Mouse (Mus musculus) limb, embryonic 15.5 days (tissue): ENCODE data around the gene Slc44a4. TPM values are rescaled to one million over a fixed set of nuclear protein-coding genes. Genes with fewer than 3 reads are reported as not detected.
"Not testable (repeated sequence)": the region's sequence is repeated elsewhere in the genome, so short reads cannot be mapped to it uniquely, and the experiment has no call there.

Source experiments
- ATAC-seq: fragments of 200-750 bp; cut with Nextera tagmentation; 2 replicates; pipeline ENCODE4 v1.8.0; 2017; ENCODE audit warnings: low read depth, moderate TSS enrichment; ENCODE audit not compliant: insufficient number of reproducible peaks, low FRiP score, low TSS enrichment
- H3K27ac ChIP-seq: fragments of 300-500 bp; sonication (generic); 2 replicates; pipeline ENCODE4 v1.5.1; 2015; ENCODE audit warnings: moderate library complexity, mild to moderate bottlenecking, inconsistent platforms
- H3K27me3 ChIP-seq: fragments of 300-500 bp; sonication (generic); 2 replicates; pipeline ENCODE4 v1.6.1; 2015; ENCODE audit warnings: inconsistent platforms
- H3K36me3 ChIP-seq: fragments of 300-500 bp; sonication (generic); 2 replicates; pipeline ENCODE4 v1.6.1; 2015; ENCODE audit warnings: inconsistent platforms
- H3K4me1 ChIP-seq: fragments of 300-500 bp; sonication (generic); 2 replicates; pipeline ENCODE4 v1.6.1; 2015; ENCODE audit warnings: inconsistent platforms
- H3K4me2 ChIP-seq: fragments of 300-500 bp; sonication (generic); 2 replicates; pipeline ENCODE4 v1.6.1; 2015; ENCODE audit warnings: mild to moderate bottlenecking, inconsistent platforms
- H3K4me3 ChIP-seq: fragments of 300-500 bp; sonication (generic); 2 replicates; pipeline ENCODE4 v1.5.1; 2015; ENCODE audit warnings: mild to moderate bottlenecking, inconsistent platforms
- H3K9ac ChIP-seq: fragments of 300-500 bp; sonication (generic); 2 replicates; pipeline ENCODE4 v1.6.1; 2015; ENCODE audit warnings: inconsistent platforms
- H3K9me3 ChIP-seq: fragments of 300-500 bp; sonication (generic); 2 replicates; pipeline ENCODE4 v1.6.1; 2016; ENCODE audit warnings: inconsistent platforms
- WGBS: fragments of 180-500 bp; shearing (Covaris S2); methylation state at CpG from one replicate; pipeline ENCODE4 v1.1.7; 2015; 5-methylcytosine and 5-hydroxymethylcytosine counted together
- polyA plus RNA-seq: library from polyadenylated mRNA; unstranded; fragments of >200 nt; fragmentation: Nextera tagmentation; extraction: Ambion mirVana; gene quantifications from 2 replicates; pipeline ENCODE4 v1.2.1, GENCODE M21; 2015

Slc44a4 gene
- polyA plus RNA-seq, 1 experiment from 2014 or later = 0.17 TPM

- H3K36me3 ChIP-seq = peaks cover 20% of the 10 kb centered on the region
- H3K4me1 ChIP-seq = peaks cover 19% of the 10 kb centered on the region
- not testable (repeated sequence) for H3K4me2 ChIP-seq, H3K9me3 ChIP-seq, H3K9ac ChIP-seq, H3K27me3 ChIP-seq, H3K27ac ChIP-seq, ATAC-seq, H3K4me3 ChIP-seq
- 62% methylated on average over 9 of the region's 9 CpGs for WGBS
Observed at GRCm38 (mm10) chr17:34948721-34949552, 34.7 kb downstream of the Slc44a4 start.

- WGBS = 42% methylated on average over 4 of the region's 4 CpGs
Observed at GRCm38 (mm10) chr17:34949553-34949969, 35.3 kb downstream of the Slc44a4 start.

DNA sequence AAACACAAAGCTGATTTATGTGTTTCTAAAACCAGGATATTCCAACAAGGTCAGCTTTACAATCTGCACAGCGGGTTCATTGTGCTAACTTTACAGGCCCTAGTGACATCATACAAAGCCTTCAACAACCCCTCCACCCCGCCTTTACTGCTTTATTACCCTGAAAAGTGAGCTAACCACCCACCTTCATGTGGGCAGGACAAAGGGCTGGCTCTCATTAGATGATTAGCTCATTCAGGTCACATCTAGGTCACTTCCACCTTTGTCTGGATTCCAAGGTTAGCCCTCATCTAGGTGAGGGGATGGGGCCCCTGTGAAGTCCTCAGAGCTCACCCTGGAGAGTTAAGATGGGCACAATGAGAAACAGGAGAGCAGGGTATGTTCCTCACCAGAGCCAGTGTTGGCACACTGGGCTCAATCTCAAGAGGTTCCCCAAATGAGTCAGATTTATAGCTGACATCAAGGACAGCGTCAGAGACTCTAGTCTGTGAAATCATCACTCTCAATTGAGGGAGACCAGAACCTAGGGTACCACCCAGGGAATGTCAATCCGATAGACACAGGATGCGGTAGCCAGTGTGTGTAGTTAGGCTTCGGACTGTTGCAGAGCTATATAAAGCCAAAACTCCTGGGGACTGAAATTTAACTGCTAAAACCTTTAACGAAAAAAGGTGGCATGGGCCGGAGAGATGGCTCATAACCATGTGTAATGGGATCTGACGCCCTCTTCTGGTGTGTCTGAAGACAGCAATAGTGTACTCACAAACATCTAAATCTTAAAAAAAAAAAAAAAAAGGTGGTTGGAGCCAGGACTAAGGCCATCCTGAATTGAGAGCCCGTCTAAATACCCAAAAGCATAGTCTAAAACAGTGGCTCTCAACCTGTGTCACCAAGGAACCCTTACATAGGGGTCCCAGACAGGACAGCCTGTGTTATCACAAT lies 36.5 kb downstream of the Slc44a4 start:
- Histone ChIP-seq H3K36me3 (peaks cover 20% of the 10 kb centered on the region), H3K27me3 (peaks cover 12% of the 10 kb centered on the region), H3K27ac (peak overlapping the region; percentile 91), H3K4me3 (peak overlapping the region; percentile 88), H3K4me2 (peak overlapping the region; percentile 66), H3K4me1 (peaks cover 15% of the 10 kb centered on the region), H3K9ac (peak overlapping the region; percentile 96), H3K9me3 (no peaks in the 10 kb centered on the region)
- no peak for ATAC-seq
- WGBS = 18% methylated on average over 10 of the region's 10 CpGs

More at GRCm38 (mm10) chr17:34949553-34949969, 35.3 kb downstream of the Slc44a4 start:
- Histone ChIP-seq H3K4me3 (no peak overlapping the region), H3K27ac (no peak overlapping the region; the same call in 1 of the 2 replicates), H3K9ac (no peak overlapping the region), H3K4me2 (no peak overlapping the region), H3K27me3 (peaks cover 2% of the 10 kb centered on the region; the same call in 1 of the 2 replicates), H3K9me3 (no peaks in the 10 kb centered on the region), H3K36me3 (peaks cover 20% of the 10 kb centered on the region), H3K4me1 (peaks cover 15% of the 10 kb centered on the region)
- no peak for ATAC-seq

- H3K27ac ChIP-seq = peak overlapping the region; percentile 91
- H3K4me2 ChIP-seq = peak overlapping the region; percentile 66
- peaks cover 15% of the 10 kb centered on the region for H3K4me1 ChIP-seq
- H3K27me3 ChIP-seq = peaks cover 16% of the 10 kb centered on the region
- peak overlapping the region; percentile 96 for H3K9ac ChIP-seq
- ATAC-seq = peak; percentile 26; the same call in 1 of the 2 replicates
- no peaks in the 10 kb centered on the region for H3K9me3 ChIP-seq
- under 1% methylated on average over 29 of the region's 29 CpGs for WGBS
- peak overlapping the region; percentile 88 for H3K4me3 ChIP-seq
- peaks cover 20% of the 10 kb centered on the region for H3K36me3 ChIP-seq
Observed at GRCm38 (mm10) chr17:34951636-34952377, 37.5 kb downstream of the Slc44a4 start.

DNA sequence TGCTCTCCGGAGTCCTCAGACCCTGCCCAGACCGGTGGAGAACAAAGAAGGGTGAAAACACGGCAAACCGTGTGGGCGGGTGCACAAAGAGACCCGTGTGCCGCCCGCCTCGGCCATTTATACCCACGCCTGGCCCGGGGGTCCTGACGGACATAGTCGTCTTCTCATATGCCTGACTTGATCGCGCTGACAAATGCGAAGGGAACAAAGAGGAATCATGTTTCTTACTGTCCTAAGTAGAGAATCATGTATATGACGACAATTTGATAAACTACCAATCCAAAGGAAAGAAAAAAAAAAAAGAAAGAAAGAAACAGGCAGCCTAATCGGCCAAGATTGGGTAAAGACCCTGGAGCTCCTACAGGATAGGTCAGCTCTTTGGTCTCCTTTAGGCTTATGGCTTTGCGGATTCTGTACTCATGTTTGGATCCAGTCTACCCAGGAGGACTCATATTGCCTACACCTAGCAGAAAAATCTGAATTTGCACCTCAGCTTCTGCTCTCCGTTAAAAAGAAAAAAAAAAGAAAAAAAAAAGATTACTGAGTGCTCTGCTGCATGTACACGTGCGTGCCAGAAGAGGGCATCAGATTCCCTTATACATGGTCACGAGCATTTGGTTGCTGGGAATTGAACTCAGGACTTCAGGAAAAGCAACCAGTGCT lies 38.2 kb downstream of the Slc44a4 start:
- Histone ChIP-seq H3K9me3 (no peaks in the 10 kb centered on the region), H3K4me2 (peak overlapping the region; percentile 66), H3K9ac (peak overlapping the region; percentile 96), H3K27ac (peak overlapping the region; percentile 91), H3K36me3 (peaks cover 20% of the 10 kb centered on the region), H3K4me1 (peaks cover 15% of the 10 kb centered on the region), H3K27me3 (peaks cover 19% of the 10 kb centered on the region), H3K4me3 (peak overlapping the region; percentile 88)
- peak; percentile 83 for ATAC-seq
- WGBS = under 1% methylated on average over 23 of the region's 23 CpGs

DNA sequence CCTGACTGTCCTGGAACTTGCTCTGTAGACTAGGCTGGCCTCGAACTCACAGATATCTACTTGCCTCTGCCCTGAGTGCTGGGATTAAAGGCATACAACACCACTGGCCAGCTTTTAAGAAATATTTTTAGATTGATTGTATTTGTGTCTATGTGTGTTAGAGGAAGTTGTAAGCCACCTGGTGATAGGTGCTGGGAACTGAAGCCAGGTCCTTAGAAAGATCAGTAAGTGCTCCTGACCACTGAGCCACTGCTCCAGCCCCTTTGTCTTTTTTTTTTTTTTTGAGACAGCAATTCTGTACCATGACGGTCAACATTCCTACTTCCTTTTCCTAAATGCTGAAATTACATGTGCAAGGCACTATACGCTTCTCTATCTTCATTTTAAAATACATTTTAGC lies 39.0 kb downstream of the Slc44a4 start:
- peaks cover 19% of the 10 kb centered on the region for H3K27me3 ChIP-seq
- 89% methylated on average over 3 of the region's 3 CpGs for WGBS
- no peak overlapping the region for H3K9ac ChIP-seq
- peaks cover 15% of the 10 kb centered on the region for H3K4me1 ChIP-seq
- H3K27ac ChIP-seq = no peak overlapping the region
- no peak for ATAC-seq
- peaks cover 20% of the 10 kb centered on the region for H3K36me3 ChIP-seq
- H3K4me3 ChIP-seq = peak overlapping the region; percentile 88; the same call in 1 of the 2 replicates
- H3K9me3 ChIP-seq = no peaks in the 10 kb centered on the region
- peak overlapping the region; percentile 66; the same call in 1 of the 2 replicates for H3K4me2 ChIP-seq

DNA sequence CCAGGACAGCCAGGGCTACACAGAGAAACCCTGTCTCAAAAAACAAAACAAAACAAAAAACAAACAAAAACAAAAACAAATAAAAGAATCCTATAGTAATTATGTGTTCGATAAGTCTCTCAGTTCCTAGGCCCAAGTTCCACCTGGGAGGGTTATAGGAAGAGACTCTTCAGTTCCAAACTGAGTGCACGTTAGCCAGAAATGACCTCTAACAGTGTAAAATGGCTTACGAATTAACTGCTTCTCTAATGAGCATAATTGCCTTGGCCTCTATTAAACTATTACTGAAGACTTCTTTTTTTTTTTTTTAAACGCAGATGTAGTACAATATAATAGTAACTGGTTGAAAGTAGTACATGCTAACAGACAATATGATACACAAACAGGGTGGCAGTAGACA lies 39.6 kb downstream of the Slc44a4 start:
- 79% methylated on average over 4 of the region's 4 CpGs for WGBS
- no peak overlapping the region for H3K4me3 ChIP-seq
- peaks cover 15% of the 10 kb centered on the region for H3K4me1 ChIP-seq
- H3K9me3 ChIP-seq = no peaks in the 10 kb centered on the region
- H3K27ac ChIP-seq = no peak overlapping the region
- H3K36me3 ChIP-seq = peaks cover 20% of the 10 kb centered on the region
- no peak overlapping the region for H3K4me2 ChIP-seq
- H3K9ac ChIP-seq = no peak overlapping the region
- peaks cover 19% of the 10 kb centered on the region for H3K27me3 ChIP-seq
- no peak for ATAC-seq

DNA sequence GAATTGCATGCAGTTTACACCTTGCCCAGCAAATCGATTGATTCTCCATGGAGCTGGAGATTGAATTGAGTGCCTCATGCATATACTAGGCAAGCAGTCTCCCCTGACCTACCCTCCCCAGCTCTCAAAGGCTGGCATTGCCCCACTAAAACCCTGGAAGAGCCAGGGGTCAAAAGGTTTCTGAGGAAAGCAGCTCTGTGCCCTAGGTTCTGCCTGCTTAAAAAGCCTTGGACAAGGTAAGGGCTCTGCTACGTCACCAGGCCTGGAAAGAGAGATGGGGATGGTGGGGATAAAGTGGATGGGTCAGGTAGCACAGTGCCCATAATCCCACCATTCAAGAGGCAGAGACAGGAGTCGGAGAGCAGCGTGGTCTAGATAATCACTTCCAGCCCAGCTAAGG lies 40.6 kb downstream of the Slc44a4 start:
- Histone ChIP-seq H3K27me3 (peaks cover 19% of the 10 kb centered on the region), H3K27ac (no peak overlapping the region), H3K4me2 (no peak overlapping the region), H3K4me3 (no peak overlapping the region), H3K9me3 (no peaks in the 10 kb centered on the region), H3K4me1 (peaks cover 15% of the 10 kb centered on the region), H3K36me3 (peaks cover 14% of the 10 kb centered on the region), H3K9ac (no peak overlapping the region)
- 66% methylated on average over 4 of the region's 4 CpGs for WGBS
- no peak for ATAC-seq

DNA sequence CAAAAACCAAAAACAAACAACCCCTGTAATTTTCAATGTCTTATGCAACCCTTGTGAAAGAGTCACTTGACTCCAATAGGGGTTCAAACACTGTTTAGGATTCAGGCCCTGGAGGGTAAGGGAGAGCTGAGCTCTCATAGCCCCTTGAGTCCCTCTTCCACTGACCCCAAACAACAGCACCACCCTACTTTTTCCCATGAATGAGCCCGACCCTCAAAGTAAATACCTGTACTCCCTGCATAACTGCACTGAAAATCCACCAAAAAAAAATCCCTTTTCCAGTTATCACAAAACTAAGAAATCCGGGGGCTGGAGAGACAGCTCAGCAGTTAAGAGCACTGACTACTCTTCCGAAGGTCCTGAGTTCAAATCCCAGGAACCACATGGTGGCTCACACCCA lies 41.6 kb downstream of the Slc44a4 start:
- Histone ChIP-seq H3K36me3 (peaks cover 4% of the 10 kb centered on the region; the same call in 1 of the 2 replicates), H3K4me2 (no peak overlapping the region; the same call in 1 of the 2 replicates), H3K4me3 (no peak overlapping the region), H3K4me1 (peaks cover 11% of the 10 kb centered on the region), H3K9me3 (no peaks in the 10 kb centered on the region), H3K27ac (no peak overlapping the region), H3K27me3 (peaks cover 19% of the 10 kb centered on the region), H3K9ac (no peak overlapping the region)
- no peak for ATAC-seq
- 78% methylated on average over 3 of the region's 3 CpGs for WGBS

- no peak overlapping the region for H3K9ac ChIP-seq
- no peak for ATAC-seq
- WGBS = 37% methylated on average over 1 of the region's 1 CpGs
Observed at GRCm38 (mm10) chr17:34956340-34956739, 42.1 kb downstream of the Slc44a4 start.

GRCm38 (mm10) chr17:34957291-34957690 lies 43.0 kb downstream of the Slc44a4 start:
- not testable (repeated sequence) for H3K9ac ChIP-seq

More at GRCm38 (mm10) chr17:34956340-34956739, 42.1 kb downstream of the Slc44a4 start:
- Histone ChIP-seq H3K36me3 (no peaks in the 10 kb centered on the region), H3K4me2 (no peak overlapping the region; the same call in 1 of the 2 replicates), H3K9me3 (no peaks in the 10 kb centered on the region), H3K4me1 (peaks cover 7% of the 10 kb centered on the region), H3K4me3 (no peak overlapping the region), H3K27me3 (peaks cover 19% of the 10 kb centered on the region), H3K27ac (no peak overlapping the region)

More at GRCm38 (mm10) chr17:34957291-34957690, 43.0 kb downstream of the Slc44a4 start:
- H3K4me3 ChIP-seq, H3K4me1 ChIP-seq, H3K36me3 ChIP-seq, ATAC-seq, H3K27ac ChIP-seq, H3K9me3 ChIP-seq, H3K4me2 ChIP-seq: not testable (repeated sequence)
- H3K27me3 ChIP-seq = peaks cover 19% of the 10 kb centered on the region
- WGBS = 24% methylated on average over 34 of the region's 40 CpGs
